Mouse (Mus musculus): ENCODE data around the gene Vmp1. TPM values are rescaled to one million over a fixed set of nuclear protein-coding genes. Genes with fewer than 3 reads are reported as not detected.

Gene Vmp1
- polyA plus RNA-seq, 1 experiment, result not detected

- Histone ChIP-seq H3K4me1 (ENCODE audit: control insufficient read depth, insufficient read depth, low read length) (no peaks in the 10 kb centered on the region), H3K27ac (ENCODE audit: insufficient read depth, low read depth, low read length) (no peak overlapping the region), H3K4me3 (ENCODE audit: insufficient read depth, low read depth, low read length) (no peak overlapping the region)
- 83% methylated on average over 6 of the region's 6 CpGs for WGBS
- TF ChIP-seq POLR2A (IDR thresholded peaks at IDR 0.05; ENCODE audit: insufficient read depth, low read depth, low read length) (no peak), CTCF (IDR thresholded peaks at IDR 0.05; ENCODE audit: insufficient read depth, low read depth, low read length) (no peak)
These were observed 143.7 kb downstream of the Vmp1 start for GRCm38 (mm10) chr11:86539716-86540475.

GRCm38 (mm10) chr11:86538786-86539185 lies 144.8 kb downstream of the Vmp1 start:
- TF ChIP-seq POLR2A (IDR thresholded peaks at IDR 0.05; ENCODE audit: insufficient read depth, low read depth, low read length) (no peak), CTCF (IDR thresholded peaks at IDR 0.05; ENCODE audit: insufficient read depth, low read depth, low read length) (no peak)
- H3K27ac ChIP-seq (ENCODE audit: insufficient read depth, low read depth, low read length), result no peak overlapping the region
- 91% methylated on average over 4 of the region's 4 CpGs for WGBS
- H3K4me1 ChIP-seq (ENCODE audit: control insufficient read depth, insufficient read depth, low read length), result no peaks in the 10 kb centered on the region
- H3K4me3 ChIP-seq (ENCODE audit: insufficient read depth, low read depth, low read length), result no peak overlapping the region

GRCm38 (mm10) chr11:86534201-86534910 lies 149.3 kb downstream of the Vmp1 start:
- H3K4me3 ChIP-seq (ENCODE audit: insufficient read depth, low read depth, low read length), result no peak overlapping the region
- H3K27ac ChIP-seq (ENCODE audit: insufficient read depth, low read depth, low read length), result no peak overlapping the region
- WGBS, result 95% methylated on average over 5 of the region's 5 CpGs
- TF ChIP-seq CTCF (IDR thresholded peaks at IDR 0.05; ENCODE audit: insufficient read depth, low read depth, low read length) (no peak), POLR2A (IDR thresholded peaks at IDR 0.05; ENCODE audit: insufficient read depth, low read depth, low read length) (no peak)
- no peaks in the 10 kb centered on the region for H3K4me1 ChIP-seq (ENCODE audit: control insufficient read depth, insufficient read depth, low read length)

Other genes starting within 250 kb of the Vmp1 start
- gene Rnft1, start 199.2 kb downstream of the Vmp1 start, polyA plus RNA-seq (2012; ENCODE audit: insufficient read depth, insufficient read length, low replicate concordance, missing spikeins), result not detected in 2 replicates
- not detected in 2 replicates for gene Rps6kb1, start 139.0 kb downstream of the Vmp1 start, polyA plus RNA-seq (2012; ENCODE audit: insufficient read depth, insufficient read length, low replicate concordance, missing spikeins)
- not detected in 2 replicates for gene Tubd1, start 138.8 kb downstream of the Vmp1 start, polyA plus RNA-seq (2012; ENCODE audit: insufficient read depth, insufficient read length, low replicate concordance, missing spikeins)
- not detected in 2 replicates for gene Ptrh2, start 149 bp upstream of the Vmp1 start, polyA plus RNA-seq (2012; ENCODE audit: insufficient read depth, insufficient read length, low replicate concordance, missing spikeins)
- gene Cltc, start 73.7 kb upstream of the Vmp1 start, polyA plus RNA-seq (2012; ENCODE audit: insufficient read depth, insufficient read length, low replicate concordance, missing spikeins), result 158 and 225 TPM in 2 replicates
- gene Dhx40, start 123.9 kb upstream of the Vmp1 start, polyA plus RNA-seq (2012; ENCODE audit: insufficient read depth, insufficient read length, low replicate concordance, missing spikeins), result not detected in 2 replicates